ENCODE assay signal across 29 mouse cellular contexts in genomic region chr4:119671164-119671563, GRCm38 (mm10). TPM values are rescaled to one million over a fixed set of nuclear protein-coding genes. Genes with fewer than 3 reads are reported as not detected.
A peak's percentile ranks its signal among the peaks of the same experiment; 100 is the strongest.
DNase-seq lines count a peak whose midpoint lies in the region; ATAC-seq and TF ChIP-seq lines count a peak whose summit lies in the region.
"Had no signal": no experiment of that assay in that cellular context is flagged by ENCODE, and none has a peak within 500 bp of the region (broad histone marks: within the 10 kb centered on the region; RNA-seq: fewer than 3 reads in every experiment).

No protein-coding gene starts in this region.

- H3K27me3 ChIP-seq in forebrain, embryonic 12.5 days, result no peaks in the 10 kb centered on the region
- H3K27me3 ChIP-seq in forebrain, embryonic 11.5 days (ENCODE audit: control insufficient read depth, insufficient read depth, low read length), result no peaks in the 10 kb centered on the region
- no peaks in the 10 kb centered on the region for H3K27me3 ChIP-seq in midbrain, embryonic 11.5 days (ENCODE audit: control insufficient read depth, insufficient read depth, low read length)
- no peaks in the 10 kb centered on the region for H3K27me3 ChIP-seq in midbrain, embryonic 16.5 days (ENCODE audit: control insufficient read depth, insufficient read depth, low read depth, low read length)
- no peaks in the 10 kb centered on the region for H3K27me3 ChIP-seq in forebrain, embryonic 16.5 days (replicated peaks; ENCODE audit: control insufficient read depth, insufficient read depth, low read length)
- H3K27me3 ChIP-seq in heart, adult 2 months (ENCODE audit: control insufficient read depth, insufficient read depth, low read length), result no peaks in the 10 kb centered on the region
- H3K27me3 ChIP-seq: embryonic facial prominence, embryonic 12.5 days; embryonic facial prominence, embryonic 15.5 days; heart, embryonic 13.5 days had no signal

- no peak overlapping the region for H3K9ac ChIP-seq in forebrain, embryonic 12.5 days
- H3K9ac ChIP-seq in forebrain, embryonic 11.5 days (ENCODE audit: low read length), result no peak overlapping the region
- no peak overlapping the region for H3K9ac ChIP-seq in midbrain, embryonic 11.5 days (ENCODE audit: low read length)
- H3K9ac ChIP-seq in midbrain, embryonic 16.5 days (ENCODE audit: low read depth, low read length), result no peak overlapping the region
- H3K9ac ChIP-seq in forebrain, embryonic 16.5 days (replicated peaks; ENCODE audit: low read depth, low read length), result peak overlapping the region; percentile 19; the same call in 1 of the 2 replicates
- H3K9ac ChIP-seq in heart, adult 2 months (ENCODE audit: low read depth, low read length), result no peak overlapping the region
- H3K9ac ChIP-seq: embryonic facial prominence, embryonic 12.5 days; embryonic facial prominence, embryonic 15.5 days; heart, embryonic 13.5 days; hindbrain, embryonic 14.5 days had no signal

- TF ChIP-seq POLR2A in heart, adult 2 months (IDR thresholded peaks at IDR 0.05; ENCODE audit: insufficient read depth, low read depth, low read length), result no peak

- no peaks in the 10 kb centered on the region for H3K9me3 ChIP-seq in forebrain, embryonic 12.5 days
- H3K9me3 ChIP-seq in forebrain, embryonic 11.5 days (ENCODE audit: control insufficient read depth, low read length), result no peaks in the 10 kb centered on the region
- H3K9me3 ChIP-seq in midbrain, embryonic 11.5 days (ENCODE audit: control insufficient read depth, low read length), result no peaks in the 10 kb centered on the region
- H3K9me3 ChIP-seq in midbrain, embryonic 16.5 days (replicated peaks; ENCODE audit: control insufficient read depth, low read length, poor library complexity, severe bottlenecking), result no peaks in the 10 kb centered on the region
- no peaks in the 10 kb centered on the region for H3K9me3 ChIP-seq in forebrain, embryonic 16.5 days (ENCODE audit: control insufficient read depth, low read length)
- H3K9me3 ChIP-seq: embryonic facial prominence, embryonic 12.5 days; embryonic facial prominence, embryonic 15.5 days; heart, embryonic 10.5 days; heart, embryonic 13.5 days had no signal

- ATAC-seq in forebrain, embryonic 12.5 days (ENCODE audit: low FRiP score), result no peak
- no peak for ATAC-seq in forebrain, embryonic 11.5 days (replicated peaks; ENCODE audit: low FRiP score)
- ATAC-seq in midbrain, embryonic 11.5 days (ENCODE audit: low FRiP score), result no peak
- no peak for ATAC-seq in midbrain, embryonic 16.5 days
- ATAC-seq in forebrain, embryonic 16.5 days, result no peak
- ATAC-seq: activated CD4-positive, CD25-positive, alpha-beta regulatory T cell, adult 4 months; hindbrain, postnatal 0 days; inflammation-experienced regulatory T-cells, adult 6 months; intestine, embryonic 16.5 days had no signal

- H3K79me2 ChIP-seq in heart, adult 2 months (replicated peaks; ENCODE audit: control insufficient read depth, insufficient read depth, low read length), result no peaks in the 10 kb centered on the region

- 0 out of 2 replicates have a peak overlapping the region, but pooled peaks have one; percentile 37 for H3K27ac ChIP-seq in forebrain, embryonic 12.5 days
- no peak overlapping the region for H3K27ac ChIP-seq in forebrain, embryonic 11.5 days (ENCODE audit: low read depth, low read length)
- H3K27ac ChIP-seq in midbrain, embryonic 11.5 days (ENCODE audit: low read depth, low read length), result no peak overlapping the region
- no peak overlapping the region for H3K27ac ChIP-seq in midbrain, embryonic 16.5 days (ENCODE audit: low read length)
- H3K27ac ChIP-seq in forebrain, embryonic 16.5 days (ENCODE audit: low read length), result peak overlapping the region; percentile 85
- H3K27ac ChIP-seq in heart, adult 2 months, result no peak overlapping the region
- H3K27ac ChIP-seq: embryonic facial prominence, embryonic 12.5 days; embryonic facial prominence, embryonic 15.5 days; heart, embryonic 13.5 days; hindbrain, embryonic 14.5 days; hindbrain, postnatal 0 days had no signal

- peaks cover 17% of the 10 kb centered on the region for H3K4me1 ChIP-seq in forebrain, embryonic 12.5 days
- H3K4me1 ChIP-seq in forebrain, embryonic 11.5 days (replicated peaks; ENCODE audit: control insufficient read depth, insufficient read depth, low read length), result no peaks in the 10 kb centered on the region
- H3K4me1 ChIP-seq in midbrain, embryonic 11.5 days (ENCODE audit: control insufficient read depth, insufficient read depth, low read length), result peaks cover 5% of the 10 kb centered on the region; the same call in 1 of the 2 replicates
- peaks cover 7% of the 10 kb centered on the region for H3K4me1 ChIP-seq in midbrain, embryonic 16.5 days (ENCODE audit: control insufficient read depth, insufficient read depth, low read length)
- H3K4me1 ChIP-seq in forebrain, embryonic 16.5 days (replicated peaks; ENCODE audit: control insufficient read depth, insufficient read depth, low read length), result peaks cover 19% of the 10 kb centered on the region
- no peaks in the 10 kb centered on the region for H3K4me1 ChIP-seq in heart, adult 2 months (ENCODE audit: control insufficient read depth, insufficient read depth, low read length)
- H3K4me1 ChIP-seq: embryonic facial prominence, embryonic 15.5 days had no signal

- H3K36me3 ChIP-seq in forebrain, embryonic 12.5 days (replicated peaks), result no peaks in the 10 kb centered on the region
- H3K36me3 ChIP-seq in forebrain, embryonic 11.5 days (ENCODE audit: control insufficient read depth, insufficient read depth, low read length), result no peaks in the 10 kb centered on the region
- no peaks in the 10 kb centered on the region for H3K36me3 ChIP-seq in midbrain, embryonic 11.5 days (ENCODE audit: control insufficient read depth, insufficient read depth, low read length)
- no peaks in the 10 kb centered on the region for H3K36me3 ChIP-seq in midbrain, embryonic 16.5 days (ENCODE audit: control insufficient read depth, insufficient read depth, low read length)
- H3K36me3 ChIP-seq in forebrain, embryonic 16.5 days (ENCODE audit: control insufficient read depth, insufficient read depth), result no peaks in the 10 kb centered on the region
- H3K36me3 ChIP-seq in heart, adult 2 months (ENCODE audit: control insufficient read depth, insufficient read depth, low read length), result no peaks in the 10 kb centered on the region
- H3K36me3 ChIP-seq: embryonic facial prominence, embryonic 12.5 days; embryonic facial prominence, embryonic 15.5 days; heart, embryonic 10.5 days; heart, embryonic 13.5 days had no signal

- no peak for TF ChIP-seq CTCF in heart, adult 2 months (IDR thresholded peaks at IDR 0.05)

- TF ChIP-seq EP300 in heart, adult 2 months (IDR thresholded peaks at IDR 0.05; ENCODE audit: insufficient read depth, low read depth, low read length), result no peak

- H3K4me2 ChIP-seq in forebrain, embryonic 12.5 days, result no peak overlapping the region
- H3K4me2 ChIP-seq in forebrain, embryonic 11.5 days (ENCODE audit: low read depth, low read length, severe bottlenecking), result no peak overlapping the region
- H3K4me2 ChIP-seq in midbrain, embryonic 11.5 days, result no peak overlapping the region
- H3K4me2 ChIP-seq in midbrain, embryonic 16.5 days (ENCODE audit: low read length), result no peak overlapping the region
- no peak overlapping the region for H3K4me2 ChIP-seq in forebrain, embryonic 16.5 days (ENCODE audit: low read length)
- H3K4me2 ChIP-seq: embryonic facial prominence, embryonic 12.5 days; embryonic facial prominence, embryonic 15.5 days; heart, embryonic 13.5 days; hindbrain, embryonic 14.5 days had no signal

- intact Hi-C loops in heart, adult 2 months (cut with DNase I), result no loop called here

- H3K4me3 ChIP-seq in forebrain, embryonic 12.5 days (replicated peaks), result no peak overlapping the region
- H3K4me3 ChIP-seq in forebrain, embryonic 11.5 days (ENCODE audit: low read depth, low read length), result no peak overlapping the region
- no peak overlapping the region for H3K4me3 ChIP-seq in midbrain, embryonic 11.5 days (ENCODE audit: low read depth, low read length)
- no peak overlapping the region for H3K4me3 ChIP-seq in midbrain, embryonic 16.5 days (ENCODE audit: low read depth, low read length)
- no peak overlapping the region for H3K4me3 ChIP-seq in forebrain, embryonic 16.5 days (replicated peaks; ENCODE audit: low read length)
- H3K4me3 ChIP-seq in heart, adult 2 months, result no peak overlapping the region
- H3K4me3 ChIP-seq: embryonic facial prominence, embryonic 12.5 days; embryonic facial prominence, embryonic 15.5 days; heart, embryonic 10.5 days; heart, embryonic 13.5 days had no signal

- DNase-seq in forebrain, embryonic 11.5 days (ENCODE audit: low spot score), result no peak
- DNase-seq in midbrain, embryonic 11.5 days (ENCODE audit: low spot score, missing footprints), result peak; percentile 56
- DNase-seq in heart, adult 2 months, result no peak
- DNase-seq: adrenal gland, adult 8-10 months; adrenal gland, postnatal 36 days; cerebellum, adult 18-20 months; cerebellum, adult 9-10 months; gastrocnemius, postnatal 10 days; gastrocnemius, postnatal 36 days; heart, postnatal 14 days; heart, postnatal 4 days; kidney, adult 18-20 months had no signal

- WGBS in forebrain, embryonic 12.5 days, result 93% methylated on average over 9 of the region's 9 CpGs
- WGBS in forebrain, embryonic 11.5 days, result 90% methylated on average over 9 of the region's 9 CpGs
- WGBS in midbrain, embryonic 11.5 days, result 93% methylated on average over 9 of the region's 9 CpGs
- WGBS in midbrain, embryonic 16.5 days, result 90% methylated on average over 9 of the region's 9 CpGs
- WGBS in forebrain, embryonic 16.5 days, result 91% methylated on average over 9 of the region's 9 CpGs
- 73% methylated on average over 9 of the region's 9 CpGs for WGBS in heart, adult 2 months

RNA-seq across cellular contexts. Expression of gene Guca2b, which starts 12.4 kb away (rescaled TPM):
- polyA plus RNA-seq in forebrain, embryonic 12.5 days (2016; fragmentation: Nextera tagmentation; extraction: Ambion mirVana), result not detected in 2 replicates
- polyA plus RNA-seq in forebrain, embryonic 11.5 days (2014; fragmentation: Nextera tagmentation; extraction: Ambion mirVana), result not detected in 2 replicates
- polyA plus RNA-seq in midbrain, embryonic 11.5 days (2014; fragmentation: Nextera tagmentation; extraction: Ambion mirVana), result not detected in 2 replicates
- not detected in 2 replicates for polyA plus RNA-seq in midbrain, embryonic 16.5 days (2015; fragmentation: Nextera tagmentation; extraction: Ambion mirVana)
- polyA plus RNA-seq in forebrain, embryonic 16.5 days (2015; fragmentation: Nextera tagmentation; extraction: Ambion mirVana), result not detected in 2 replicates
- total RNA-seq in heart, adult 2 months (2021), result under 1 TPM; 0.44 to 0.68 TPM
- polyA plus RNA-seq in heart, adult 2 months (2012; rRNA removed), result 0.35 TPM in 1 of 2 replicates, not detected in the other
- total RNA-seq: adrenal gland, adult 8-10 months; adrenal gland, postnatal 36 days; common myeloid progenitor, adult 5-6 weeks; ES-E14; gastrocnemius, adult 18-20 months; gastrocnemius, postnatal 10 days; gastrocnemius, postnatal 36 days; granulocyte monocyte progenitor cell, adult 5-6 weeks; heart, postnatal 14 days; hindbrain, postnatal 0 days had no signal
- polyA plus RNA-seq: activated CD4-positive, CD25-positive, alpha-beta regulatory T cell, adult 4 months; embryonic facial prominence, embryonic 12.5 days; embryonic facial prominence, embryonic 15.5 days; heart, embryonic 10.5 days; heart, embryonic 13.5 days; hindbrain, embryonic 11.5 days; hindbrain, embryonic 14.5 days; hindbrain, postnatal 0 days; inflammation-experienced regulatory T-cells, adult 6 months had no signal

RNA-seq across cellular contexts. Expression of gene Guca2a, which starts 33.7 kb away (rescaled TPM):
- polyA plus RNA-seq in forebrain, embryonic 12.5 days (2016; fragmentation: Nextera tagmentation; extraction: Ambion mirVana), result not detected in 2 replicates
- polyA plus RNA-seq in forebrain, embryonic 11.5 days (2014; fragmentation: Nextera tagmentation; extraction: Ambion mirVana), result not detected in 2 replicates
- not detected in 2 replicates for polyA plus RNA-seq in midbrain, embryonic 11.5 days (2014; fragmentation: Nextera tagmentation; extraction: Ambion mirVana)
- not detected in 2 replicates for polyA plus RNA-seq in midbrain, embryonic 16.5 days (2015; fragmentation: Nextera tagmentation; extraction: Ambion mirVana)
- not detected in 2 replicates for polyA plus RNA-seq in forebrain, embryonic 16.5 days (2015; fragmentation: Nextera tagmentation; extraction: Ambion mirVana)
- total RNA-seq in heart, adult 2 months (2021), result not detected
- polyA plus RNA-seq in heart, adult 2 months (2012; rRNA removed), result 0.21 TPM in 1 of 2 replicates, not detected in the other
- total RNA-seq: adrenal gland, postnatal 36 days; common myeloid progenitor, adult 5-6 weeks; ES-E14; gastrocnemius, adult 18-20 months; gastrocnemius, postnatal 10 days; gastrocnemius, postnatal 36 days; granulocyte monocyte progenitor cell, adult 5-6 weeks; heart, postnatal 14 days; heart, postnatal 4 days; hindbrain, postnatal 0 days had no signal
- polyA plus RNA-seq: activated CD4-positive, CD25-positive, alpha-beta regulatory T cell, adult 4 months; embryonic facial prominence, embryonic 12.5 days; embryonic facial prominence, embryonic 15.5 days; heart, embryonic 10.5 days; heart, embryonic 13.5 days; hindbrain, embryonic 11.5 days; hindbrain, embryonic 14.5 days; hindbrain, postnatal 0 days; inflammation-experienced regulatory T-cells, adult 6 months had no signal

Comparison
In these comparisons a context has a peak if more than half of its experiments do, and no peak if none do; other contexts are left out.
1. H3K27ac ChIP-seq: peak in forebrain, embryonic 12.5 days (single experiment) and forebrain, embryonic 16.5 days (single experiment); none in forebrain, embryonic 11.5 days (single experiment), midbrain, embryonic 11.5 days (single experiment), midbrain, embryonic 16.5 days (single experiment) and heart, adult 2 months (single experiment).